Mouse (Mus musculus): ENCODE measurements at regions not wholly inside any gene's neighbourhood (a gene's known extent, or its start where the extent isn't known, plus 50 kb on each side); places are given as distances from the start of the nearest gene placed in this dataset.
"Not testable (repeated sequence)": the region's sequence is repeated elsewhere in the genome, so short reads cannot be mapped to it uniquely, and the experiment has no call there.

GRCm38 (mm10) chr14:120762168-120762567 lies 148.9 kb upstream of the Ipo5 start:
- no peaks in the 10 kb centered on the region for H3K4me1 ChIP-seq (ENCODE audit: control insufficient read depth in 2 of 2, insufficient read depth in 2 of 2, low read length in 2 of 2)
- H3K4me3 ChIP-seq (ENCODE audit: control insufficient read depth in 1 of 2, insufficient read depth in 1 of 2, low read depth in 1 of 2, low read length in 2 of 2), result no peak overlapping the region
- H3K4me2 ChIP-seq (ENCODE audit: low read length), result no peak overlapping the region
- 71% methylated on average over 7 of the region's 7 CpGs for WGBS
- no peak overlapping the region for H3K27ac ChIP-seq (replicated peaks in 1 of 2; ENCODE audit: control insufficient read depth in 1 of 2, insufficient read depth in 1 of 2, low read depth in 2 of 2, low read length in 2 of 2)
- H3K9ac ChIP-seq (ENCODE audit: low read length), result no peak overlapping the region
- H3K36me3 ChIP-seq (ENCODE audit: control insufficient read depth, insufficient read depth, low read length), result no peaks in the 10 kb centered on the region
- ATAC-seq (ENCODE audit: insufficient number of reproducible peaks, insufficient read depth, low FRiP score, low read depth), result no peak
- H3K9me3 ChIP-seq (ENCODE audit: control insufficient read depth, low read length), result no peaks in the 10 kb centered on the region
- no peaks in the 10 kb centered on the region for H3K27me3 ChIP-seq (ENCODE audit: control insufficient read depth, insufficient read depth, low read length)

GRCm38 (mm10) chr14:120762733-120763132 lies 148.3 kb upstream of the Ipo5 start:
- no peaks in the 10 kb centered on the region for H3K9me3 ChIP-seq (ENCODE audit: control insufficient read depth, low read length)
- 73% methylated on average over 11 of the region's 11 CpGs for WGBS
- no peak for ATAC-seq (ENCODE audit: insufficient number of reproducible peaks, insufficient read depth, low FRiP score, low read depth)
- H3K9ac ChIP-seq (ENCODE audit: low read length), result no peak overlapping the region
- H3K4me2 ChIP-seq (ENCODE audit: low read length), result no peak overlapping the region
- H3K4me1 ChIP-seq (ENCODE audit: control insufficient read depth in 2 of 2, insufficient read depth in 2 of 2, low read length in 2 of 2), result no peaks in the 10 kb centered on the region
- H3K36me3 ChIP-seq (ENCODE audit: control insufficient read depth, insufficient read depth, low read length), result no peaks in the 10 kb centered on the region
- H3K27ac ChIP-seq (replicated peaks in 1 of 2; ENCODE audit: control insufficient read depth in 1 of 2, insufficient read depth in 1 of 2, low read depth in 2 of 2, low read length in 2 of 2), result no peak overlapping the region
- no peak overlapping the region for H3K4me3 ChIP-seq (ENCODE audit: control insufficient read depth in 1 of 2, insufficient read depth in 1 of 2, low read depth in 1 of 2, low read length in 2 of 2)
- no peaks in the 10 kb centered on the region for H3K27me3 ChIP-seq (ENCODE audit: control insufficient read depth, insufficient read depth, low read length)

GRCm38 (mm10) chr14:120763796-120764195 lies 147.2 kb upstream of the Ipo5 start:
- Histone ChIP-seq H3K4me2 (ENCODE audit: low read length) (no peak overlapping the region), H3K27me3 (ENCODE audit: control insufficient read depth, insufficient read depth, low read length) (no peaks in the 10 kb centered on the region), H3K9ac (ENCODE audit: low read length) (no peak overlapping the region), H3K36me3 (ENCODE audit: control insufficient read depth, insufficient read depth, low read length) (no peaks in the 10 kb centered on the region), H3K4me1 (ENCODE audit: control insufficient read depth in 2 of 2, insufficient read depth in 2 of 2, low read length in 2 of 2) (no peaks in the 10 kb centered on the region), H3K27ac (replicated peaks in 1 of 2; ENCODE audit: control insufficient read depth in 1 of 2, insufficient read depth in 1 of 2, low read depth in 2 of 2, low read length in 2 of 2) (no peak overlapping the region), H3K4me3 (ENCODE audit: control insufficient read depth in 1 of 2, insufficient read depth in 1 of 2, low read depth in 1 of 2, low read length in 2 of 2) (no peak overlapping the region), H3K9me3 (ENCODE audit: control insufficient read depth, low read length) (no peaks in the 10 kb centered on the region)
- ATAC-seq (ENCODE audit: insufficient number of reproducible peaks, insufficient read depth, low FRiP score, low read depth), result no peak
- 80% methylated on average over 5 of the region's 5 CpGs for WGBS

GRCm38 (mm10) chr14:120764386-120764785 lies 146.6 kb upstream of the Ipo5 start:
- Histone ChIP-seq H3K27me3 (ENCODE audit: control insufficient read depth, insufficient read depth, low read length) (no peaks in the 10 kb centered on the region), H3K4me3 (ENCODE audit: control insufficient read depth in 1 of 2, insufficient read depth in 1 of 2, low read depth in 1 of 2, low read length in 2 of 2) (no peak overlapping the region), H3K9ac (ENCODE audit: low read length) (no peak overlapping the region), H3K4me2 (ENCODE audit: low read length) (no peak overlapping the region), H3K27ac (replicated peaks in 1 of 2; ENCODE audit: control insufficient read depth in 1 of 2, insufficient read depth in 1 of 2, low read depth in 2 of 2, low read length in 2 of 2) (no peak overlapping the region), H3K9me3 (ENCODE audit: control insufficient read depth, low read length) (no peaks in the 10 kb centered on the region), H3K4me1 (ENCODE audit: control insufficient read depth in 2 of 2, insufficient read depth in 2 of 2, low read length in 2 of 2) (no peaks in the 10 kb centered on the region), H3K36me3 (ENCODE audit: control insufficient read depth, insufficient read depth, low read length) (no peaks in the 10 kb centered on the region)
- no peak for ATAC-seq (ENCODE audit: insufficient number of reproducible peaks, insufficient read depth, low FRiP score, low read depth)
- 75% methylated on average over 3 of the region's 3 CpGs for WGBS

GRCm38 (mm10) chr14:120766451-120766850 lies 144.6 kb upstream of the Ipo5 start:
- no peaks in the 10 kb centered on the region for H3K27me3 ChIP-seq (ENCODE audit: control insufficient read depth, insufficient read depth, low read length)
- no peak overlapping the region for H3K4me2 ChIP-seq (ENCODE audit: low read length)
- no peaks in the 10 kb centered on the region for H3K4me1 ChIP-seq (ENCODE audit: control insufficient read depth in 2 of 2, insufficient read depth in 2 of 2, low read length in 2 of 2)
- no peak overlapping the region for H3K9ac ChIP-seq (ENCODE audit: low read length)
- no peaks in the 10 kb centered on the region for H3K9me3 ChIP-seq (ENCODE audit: control insufficient read depth, low read length)
- no peak overlapping the region for H3K4me3 ChIP-seq (ENCODE audit: control insufficient read depth in 1 of 2, insufficient read depth in 1 of 2, low read depth in 1 of 2, low read length in 2 of 2)
- 93% methylated on average over 5 of the region's 5 CpGs for WGBS
- ATAC-seq (ENCODE audit: insufficient number of reproducible peaks, insufficient read depth, low FRiP score, low read depth), result no peak
- no peak overlapping the region for H3K27ac ChIP-seq (replicated peaks in 1 of 2; ENCODE audit: control insufficient read depth in 1 of 2, insufficient read depth in 1 of 2, low read depth in 2 of 2, low read length in 2 of 2)
- no peaks in the 10 kb centered on the region for H3K36me3 ChIP-seq (ENCODE audit: control insufficient read depth, insufficient read depth, low read length)

GRCm38 (mm10) chr14:120770579-120770978 lies 140.4 kb upstream of the Ipo5 start:
- H3K9ac ChIP-seq (ENCODE audit: low read length), result no peak overlapping the region
- 74% methylated on average over 3 of the region's 3 CpGs for WGBS
- no peaks in the 10 kb centered on the region for H3K4me1 ChIP-seq (ENCODE audit: control insufficient read depth in 2 of 2, insufficient read depth in 2 of 2, low read length in 2 of 2)
- no peaks in the 10 kb centered on the region for H3K9me3 ChIP-seq (ENCODE audit: control insufficient read depth, low read length)
- no peak for ATAC-seq (ENCODE audit: insufficient number of reproducible peaks, insufficient read depth, low FRiP score, low read depth)
- no peak overlapping the region for H3K4me3 ChIP-seq (ENCODE audit: control insufficient read depth in 1 of 2, insufficient read depth in 1 of 2, low read depth in 1 of 2, low read length in 2 of 2)
- H3K27ac ChIP-seq (replicated peaks in 1 of 2; ENCODE audit: control insufficient read depth in 1 of 2, insufficient read depth in 1 of 2, low read depth in 2 of 2, low read length in 2 of 2), result no peak overlapping the region
- no peaks in the 10 kb centered on the region for H3K36me3 ChIP-seq (ENCODE audit: control insufficient read depth, insufficient read depth, low read length)
- no peaks in the 10 kb centered on the region for H3K27me3 ChIP-seq (ENCODE audit: control insufficient read depth, insufficient read depth, low read length)
- H3K4me2 ChIP-seq (ENCODE audit: low read length), result no peak overlapping the region

GRCm38 (mm10) chr14:120773001-120773400 lies 138.0 kb upstream of the Ipo5 start:
- not testable (repeated sequence) for H3K27ac ChIP-seq (replicated peaks in 1 of 2; ENCODE audit: control insufficient read depth in 1 of 2, insufficient read depth in 1 of 2, low read depth in 2 of 2, low read length in 2 of 2); H3K4me1 ChIP-seq (ENCODE audit: control insufficient read depth in 2 of 2, insufficient read depth in 2 of 2, low read length in 2 of 2); H3K9ac ChIP-seq (ENCODE audit: low read length); H3K4me2 ChIP-seq (ENCODE audit: low read length); H3K27me3 ChIP-seq (ENCODE audit: control insufficient read depth, insufficient read depth, low read length); H3K4me3 ChIP-seq (ENCODE audit: control insufficient read depth in 1 of 2, insufficient read depth in 1 of 2, low read depth in 1 of 2, low read length in 2 of 2); H3K36me3 ChIP-seq (ENCODE audit: control insufficient read depth, insufficient read depth, low read length); ATAC-seq (ENCODE audit: insufficient number of reproducible peaks, insufficient read depth, low FRiP score, low read depth); H3K9me3 ChIP-seq (ENCODE audit: control insufficient read depth, low read length)
- WGBS, result 70% methylated on average over 3 of the region's 4 CpGs

- Histone ChIP-seq H3K4me3 (ENCODE audit: control insufficient read depth in 1 of 2, insufficient read depth in 1 of 2, low read depth in 1 of 2, low read length in 2 of 2) (no peak overlapping the region), H3K4me2 (ENCODE audit: low read length) (no peak overlapping the region), H3K27me3 (ENCODE audit: control insufficient read depth, insufficient read depth, low read length) (no peaks in the 10 kb centered on the region), H3K4me1 (ENCODE audit: control insufficient read depth in 2 of 2, insufficient read depth in 2 of 2, low read length in 2 of 2) (no peaks in the 10 kb centered on the region), H3K9ac (ENCODE audit: low read length) (no peak overlapping the region), H3K27ac (replicated peaks in 1 of 2; ENCODE audit: control insufficient read depth in 1 of 2, insufficient read depth in 1 of 2, low read depth in 2 of 2, low read length in 2 of 2) (no peak overlapping the region), H3K36me3 (ENCODE audit: control insufficient read depth, insufficient read depth, low read length) (no peaks in the 10 kb centered on the region), H3K9me3 (ENCODE audit: control insufficient read depth, low read length) (0 out of 2 replicates have a peak, but pooled peaks cover 3% of the 10 kb centered on the region)
- ATAC-seq (ENCODE audit: insufficient number of reproducible peaks, insufficient read depth, low FRiP score, low read depth), result no peak
- WGBS, result 66% methylated on average over 4 of the region's 4 CpGs
Observed at GRCm38 (mm10) chr14:120791828-120792554, 119.0 kb upstream of the Ipo5 start.
